Mouse (Mus musculus) bone marrow macrophage, adult 2 months (primary cell): ENCODE measurements around the gene Exoc4. TPM values are rescaled to one million over a fixed set of nuclear protein-coding genes. Genes with fewer than 3 reads are reported as not detected.
A peak's percentile ranks its signal among the peaks of the same experiment; 100 is the strongest.

Experiments
- H3K27ac ChIP-seq: 2 replicates; pipeline ENCODE4 v1.5.1; 2012; ENCODE audit warnings: low read depth, low read length; ENCODE audit not compliant: insufficient read depth
- H3K4me1 ChIP-seq: 2 replicates; pipeline ENCODE4 v1.6.1; 2012; ENCODE audit warnings: low read length; ENCODE audit not compliant: control insufficient read depth, insufficient read depth
- H3K4me3 ChIP-seq: 2 replicates; pipeline ENCODE4 v1.5.1; 2012; ENCODE audit warnings: mild to moderate bottlenecking, low read length, moderate library complexity; ENCODE audit not compliant: insufficient read depth
- CTCF ChIP-seq: IDR thresholded peaks from 2 replicates; pipeline ENCODE4 v1.5.1; 2012; ENCODE audit warnings: low read depth, mild to moderate bottlenecking, low read length, moderate library complexity
- POLR2A ChIP-seq: IDR thresholded peaks from 2 replicates; pipeline ENCODE4 v1.6.1; 2012; ENCODE audit warnings: mild to moderate bottlenecking, low read depth, low read length, borderline replicate concordance
- polyA plus RNA-seq: library from polyadenylated mRNA; stranded (reverse); fragments of >200 nt; gene quantifications from 2 replicates; pipeline ENCODE4 v1.2.4, GENCODE M21; 2012; ENCODE audit not compliant: missing spikeins, insufficient read depth, insufficient read length

Exoc4 gene
- polyA plus RNA-seq, 1 experiment = 42.5 TPM

GRCm38 (mm10) chr6:33823777-33824302 is 575.0 kb downstream of the Exoc4 start:
- Histone ChIP-seq H3K4me1 (peaks cover 38% of the 10 kb centered on the region), H3K27ac (peak overlapping the region; percentile 99), H3K4me3 (peak overlapping the region; percentile 41)
- no peak for TF ChIP-seq POLR2A
- TF ChIP-seq CTCF = no peak

- Histone ChIP-seq H3K27ac (no peak overlapping the region), H3K4me3 (no peak overlapping the region), H3K4me1 (peaks cover 14% of the 10 kb centered on the region)
- TF ChIP-seq CTCF = no peak
- TF ChIP-seq POLR2A = no peak
These were observed 579.6 kb downstream of the Exoc4 start for GRCm38 (mm10) chr6:33828499-33828898.

- Histone ChIP-seq H3K4me3 (no peak overlapping the region), H3K4me1 (peaks cover 12% of the 10 kb centered on the region), H3K27ac (no peak overlapping the region)
- no peak for TF ChIP-seq POLR2A
- no peak for TF ChIP-seq CTCF
These were observed 580.4 kb downstream of the Exoc4 start for GRCm38 (mm10) chr6:33829261-33829660.

- Histone ChIP-seq H3K4me3 (no peak overlapping the region), H3K27ac (no peak overlapping the region), H3K4me1 (peaks cover 8% of the 10 kb centered on the region; the same call in 1 of the 2 replicates)
- TF ChIP-seq POLR2A (no peak), CTCF (no peak)
These were observed 582.4 kb downstream of the Exoc4 start for GRCm38 (mm10) chr6:33831276-33831675.

GRCm38 (mm10) chr6:33832978-33833377 is 584.1 kb downstream of the Exoc4 start:
- Histone ChIP-seq H3K27ac (no peak overlapping the region), H3K4me3 (no peak overlapping the region), H3K4me1 (peaks cover 8% of the 10 kb centered on the region; the same call in 1 of the 2 replicates)
- no peak for TF ChIP-seq CTCF
- no peak for TF ChIP-seq POLR2A

- H3K4me3 ChIP-seq = no peak overlapping the region
- TF ChIP-seq POLR2A (no peak), CTCF (no peak)
- H3K27ac ChIP-seq = no peak overlapping the region
- peaks cover 8% of the 10 kb centered on the region; the same call in 1 of the 2 replicates for H3K4me1 ChIP-seq
These were observed 587.3 kb downstream of the Exoc4 start for GRCm38 (mm10) chr6:33836048-33836780.

- Histone ChIP-seq H3K4me3 (no peak overlapping the region), H3K27ac (no peak overlapping the region), H3K4me1 (no peaks in the 10 kb centered on the region)
- no peak for TF ChIP-seq CTCF
- no peak for TF ChIP-seq POLR2A
These were observed 594.0 kb downstream of the Exoc4 start for GRCm38 (mm10) chr6:33842901-33843300.

- TF ChIP-seq POLR2A (no peak), CTCF (no peak)
These were observed 610.2 kb downstream of the Exoc4 start for GRCm38 (mm10) chr6:33859049-33859448.

GRCm38 (mm10) chr6:33865752-33866151 is 616.9 kb downstream of the Exoc4 start:
- Histone ChIP-seq H3K27ac (no peak overlapping the region), H3K4me1 (peaks cover 35% of the 10 kb centered on the region), H3K4me3 (no peak overlapping the region)
- no peak for TF ChIP-seq CTCF
- TF ChIP-seq POLR2A = no peak

More at GRCm38 (mm10) chr6:33859049-33859448, 610.2 kb downstream of the Exoc4 start:
- H3K4me1 ChIP-seq = peaks cover 21% of the 10 kb centered on the region
- no peak overlapping the region for H3K27ac ChIP-seq
- no peak overlapping the region for H3K4me3 ChIP-seq

GRCm38 (mm10) chr6:33866901-33867580 is 618.2 kb downstream of the Exoc4 start:
- TF ChIP-seq CTCF (no peak), POLR2A (no peak)
- Histone ChIP-seq H3K4me3 (no peak overlapping the region), H3K4me1 (peaks cover 30% of the 10 kb centered on the region), H3K27ac (peak overlapping the region; percentile 48)
